Mouse (Mus musculus) midbrain, embryonic 16.5 days (tissue): ENCODE measurements around the gene Taf13. TPM values are rescaled to one million over a fixed set of nuclear protein-coding genes. Genes with fewer than 3 reads are reported as not detected.

Experiments
- ATAC-seq: fragments of 200-750 bp; cut with Nextera tagmentation; 2 replicates; pipeline ENCODE4 v1.8.0; 2017; ENCODE audit warnings: moderate TSS enrichment
- H3K27ac ChIP-seq: fragments of 300-500 bp; sonication (generic); 2 replicates; pipeline ENCODE4 v1.5.1; 2014; ENCODE audit warnings: mild to moderate bottlenecking, low read length, mixed read lengths
- H3K27me3 ChIP-seq: fragments of 300-500 bp; sonication (generic); 2 replicates; pipeline ENCODE4 v1.6.1; 2014; ENCODE audit warnings: low read depth, low read length, mixed read lengths; ENCODE audit not compliant: control insufficient read depth, insufficient read depth
- H3K36me3 ChIP-seq: fragments of 300-500 bp; sonication (generic); 2 replicates; pipeline ENCODE4 v1.6.1; 2014; ENCODE audit warnings: mild to moderate bottlenecking, low read length, moderate library complexity, mixed read lengths; ENCODE audit not compliant: control insufficient read depth, insufficient read depth
- H3K4me1 ChIP-seq: fragments of 300-500 bp; sonication (generic); 2 replicates; pipeline ENCODE4 v1.6.1; 2014; ENCODE audit warnings: mild to moderate bottlenecking, low read length, mixed read lengths; ENCODE audit not compliant: control insufficient read depth, insufficient read depth
- H3K4me2 ChIP-seq: fragments of 300-500 bp; sonication (generic); 2 replicates; pipeline ENCODE4 v1.6.1; 2014; ENCODE audit warnings: mild to moderate bottlenecking, low read length, mixed read lengths
- H3K4me3 ChIP-seq: fragments of 300-500 bp; sonication (generic); 2 replicates; pipeline ENCODE4 v1.5.1; 2014; ENCODE audit warnings: low read depth, mild to moderate bottlenecking, low read length, moderate library complexity, mixed read lengths
- H3K9ac ChIP-seq: fragments of 300-500 bp; sonication (generic); 2 replicates; pipeline ENCODE4 v1.6.1; 2014; ENCODE audit warnings: low read depth, low read length, mixed read lengths
- H3K9me3 ChIP-seq: fragments of 300-500 bp; sonication (generic); replicated peaks from 2 replicates; pipeline ENCODE4 v1.6.1; 2014; ENCODE audit warnings: mild to moderate bottlenecking, low read length, mixed read lengths; ENCODE audit not compliant: control insufficient read depth, poor library complexity, severe bottlenecking
- WGBS: fragments of 180-500 bp; shearing (Covaris S2); extraction: QIAGEN DNeasy Blood & Tissue Kit; methylation state at CpG from one replicate; pipeline ENCODE4 v1.1.7; 2014; 5-methylcytosine and 5-hydroxymethylcytosine counted together
- polyA plus RNA-seq: library from polyadenylated mRNA; unstranded; fragments of >200 nt; fragmentation: Nextera tagmentation; extraction: Ambion mirVana; gene quantifications from 2 replicates; pipeline ENCODE4 v1.2.1, GENCODE M21; 2015

Taf13 gene
- polyA plus RNA-seq, 1 experiment from 2014 or later, result 55.5 TPM

DNA sequence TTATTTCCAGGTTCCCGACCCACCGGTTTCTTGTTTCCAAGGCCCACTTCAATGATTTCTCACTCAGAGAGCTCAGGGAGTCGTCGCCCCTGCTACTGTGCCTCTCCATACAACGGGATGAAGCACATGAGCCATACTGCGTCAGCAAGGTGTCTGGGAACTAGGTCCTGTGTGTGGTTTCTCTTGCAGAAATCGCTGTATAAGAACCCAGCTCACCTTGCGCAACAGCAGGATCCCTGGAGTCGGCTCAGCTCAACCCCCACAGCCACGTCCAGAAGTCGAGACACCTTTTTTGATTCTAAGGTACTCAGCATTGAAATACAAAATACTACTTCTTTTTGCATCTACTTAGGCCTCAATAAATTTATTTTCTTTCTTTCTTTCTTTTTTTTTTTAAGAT, 29.2 kb upstream of the Taf13 start:
- Histone ChIP-seq H3K36me3 (no peaks in the 10 kb centered on the region), H3K27ac (no peak overlapping the region), H3K4me1 (peaks cover 3% of the 10 kb centered on the region; the same call in 1 of the 2 replicates), H3K4me2 (no peak overlapping the region), H3K27me3 (no peaks in the 10 kb centered on the region), H3K9me3 (no peaks in the 10 kb centered on the region), H3K4me3 (no peak overlapping the region), H3K9ac (no peak overlapping the region)
- ATAC-seq, result no peak
- 84% methylated on average over 11 of the region's 11 CpGs for WGBS

DNA sequence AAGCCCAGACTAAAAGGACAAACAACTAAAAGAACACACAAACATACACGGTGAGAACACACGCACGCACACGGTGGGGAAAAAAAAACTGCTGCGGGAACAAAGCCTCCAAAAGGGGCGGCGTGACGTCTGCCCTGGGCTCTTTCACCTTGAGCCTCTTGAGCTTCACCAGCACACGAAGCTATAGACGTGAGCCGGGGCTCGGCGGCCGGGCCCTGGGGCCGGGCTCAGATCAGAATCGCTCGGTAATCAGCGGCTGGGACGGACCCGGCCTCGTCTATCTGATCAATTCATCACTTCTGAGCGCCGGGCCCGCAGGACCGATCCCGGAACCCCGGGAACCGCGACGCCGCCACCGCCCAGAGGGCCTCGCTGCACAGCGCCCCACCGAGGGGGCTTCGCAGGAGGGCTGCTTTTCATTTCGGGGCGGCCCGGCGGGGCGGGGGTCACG, 17.4 kb upstream of the Taf13 start:
- H3K27me3 ChIP-seq, result no peaks in the 10 kb centered on the region
- peak overlapping the region; percentile 99 for H3K9ac ChIP-seq
- peaks cover 4% of the 10 kb centered on the region; the same call in 1 of the 2 replicates for H3K4me1 ChIP-seq
- no peaks in the 10 kb centered on the region for H3K9me3 ChIP-seq
- under 1% methylated on average over 42 of the region's 42 CpGs for WGBS
- peaks cover 23% of the 10 kb centered on the region for H3K36me3 ChIP-seq
- H3K4me2 ChIP-seq, result peak overlapping the region; percentile 69
- peak overlapping the region; percentile 89 for H3K4me3 ChIP-seq
- H3K27ac ChIP-seq, result peak overlapping the region; percentile 95
- ATAC-seq, result peak; percentile 77

DNA sequence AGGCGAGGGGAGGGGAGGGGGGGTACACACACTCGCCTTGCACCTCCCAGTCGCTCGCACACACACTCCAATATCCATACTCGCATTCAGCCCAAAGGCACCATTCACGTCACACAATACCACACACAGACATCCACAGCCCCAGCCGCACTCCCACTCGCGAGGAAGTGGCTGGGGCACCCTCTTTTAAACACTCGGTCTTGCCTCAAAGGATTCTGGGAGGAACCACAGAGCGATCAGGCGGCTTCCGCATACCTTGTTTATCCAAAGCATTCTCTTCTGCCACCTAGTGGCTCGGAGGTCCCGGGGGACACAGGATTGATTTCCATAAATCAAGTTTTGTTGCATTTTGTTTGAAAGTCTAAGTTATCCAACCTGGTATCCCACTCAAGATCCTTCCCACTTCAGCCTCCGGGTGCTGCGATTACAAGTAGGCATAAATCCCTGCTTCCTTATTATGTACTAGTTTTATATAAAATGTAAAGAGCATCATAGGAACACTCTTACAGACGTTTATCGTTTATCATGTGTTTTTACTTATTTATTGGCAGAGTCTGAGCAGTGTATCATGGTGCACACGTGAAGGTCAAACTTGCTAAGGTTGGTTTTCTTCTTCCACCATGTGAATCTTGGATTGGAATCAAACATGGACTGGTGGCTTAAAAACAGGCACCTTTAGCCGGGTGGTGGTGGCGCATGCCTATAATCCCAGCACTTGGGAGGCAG, 16.7 kb upstream of the Taf13 start:
- H3K4me2 ChIP-seq, result peak overlapping the region; percentile 69
- H3K9ac ChIP-seq, result peak overlapping the region; percentile 99
- peaks cover 4% of the 10 kb centered on the region; the same call in 1 of the 2 replicates for H3K4me1 ChIP-seq
- peaks cover 23% of the 10 kb centered on the region for H3K36me3 ChIP-seq
- peak overlapping the region; percentile 95 for H3K27ac ChIP-seq
- WGBS, result 17% methylated on average over 22 of the region's 22 CpGs
- peak overlapping the region; percentile 89 for H3K4me3 ChIP-seq
- peak; percentile 97 for ATAC-seq
- H3K27me3 ChIP-seq, result no peaks in the 10 kb centered on the region
- no peaks in the 10 kb centered on the region for H3K9me3 ChIP-seq

DNA sequence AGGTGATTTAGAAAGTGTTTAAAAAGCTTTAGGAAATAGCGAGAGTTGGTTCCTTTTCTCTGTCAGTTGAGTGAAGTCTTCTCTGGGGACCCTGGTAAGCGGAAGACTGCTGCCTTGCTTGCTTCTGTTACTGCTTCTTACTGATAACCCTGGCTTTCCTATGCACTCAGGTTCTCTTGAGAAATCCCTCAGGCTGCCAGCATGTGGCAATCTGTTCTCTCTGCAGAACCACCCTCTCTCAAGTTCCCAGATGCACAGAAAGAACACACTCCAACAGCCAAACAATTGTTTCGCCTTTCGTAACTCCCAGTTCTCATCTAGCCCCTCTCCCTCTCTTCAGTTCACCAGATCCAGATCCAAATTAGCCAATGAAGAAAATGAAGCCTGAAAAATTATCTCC, 13.6 kb upstream of the Taf13 start:
- no peak overlapping the region for H3K4me2 ChIP-seq

DNA sequence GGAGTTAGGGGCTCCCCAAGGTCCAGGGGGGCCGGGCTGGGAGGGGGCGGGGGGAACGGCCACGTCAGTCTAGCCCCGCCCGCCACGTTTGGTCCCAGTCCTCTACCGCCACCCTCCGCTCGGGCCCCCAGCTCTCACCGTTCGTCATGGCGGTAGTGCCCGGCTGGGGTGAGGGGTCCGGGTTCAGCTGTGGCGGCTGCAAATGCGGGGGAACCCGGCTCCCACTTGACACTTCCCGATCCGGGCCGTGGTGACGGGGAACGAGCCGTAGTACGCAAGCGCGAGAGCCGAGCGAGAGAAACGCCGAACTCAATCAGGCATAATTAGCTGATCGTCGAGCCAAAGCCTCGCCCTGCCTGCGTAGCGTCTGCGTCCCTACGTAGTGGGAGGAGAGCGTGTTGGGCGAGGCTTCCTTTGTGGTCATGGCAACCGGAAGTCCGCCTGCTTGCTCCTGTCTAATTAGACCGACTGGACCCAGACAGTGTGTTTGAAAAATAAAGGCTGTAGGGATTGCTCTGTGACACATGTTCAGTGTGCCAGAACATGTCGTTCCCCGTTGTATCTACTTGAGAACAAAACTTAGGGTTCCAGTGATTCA, 9.3 kb upstream of the Taf13 start, which contains the start of gene Tmem167b:
TSS of gene Tmem167b (minus strand) at position 334 of the 598 bp plus-strand sequence.
- under 1% methylated on average over 45 of the region's 45 CpGs for WGBS
- H3K36me3 ChIP-seq, result peaks cover 19% of the 10 kb centered on the region
- no peaks in the 10 kb centered on the region for H3K9me3 ChIP-seq
- peak within 1 kb of the TSS; percentile 88 for H3K9ac ChIP-seq
- peak within 1 kb of the TSS; percentile 88 for H3K4me3 ChIP-seq
- H3K27ac ChIP-seq, result peak within 1 kb of the TSS; percentile 95
- H3K4me2 ChIP-seq, result peak within 1 kb of the TSS; percentile 89
- ATAC-seq, result peak; percentile 98
- H3K27me3 ChIP-seq, result no peaks in the 10 kb centered on the region
- H3K4me1 ChIP-seq, result peaks cover 14% of the 10 kb centered on the region

More for the DNA sequence above, 13.6 kb upstream of the Taf13 start:
- peaks cover 15% of the 10 kb centered on the region for H3K4me1 ChIP-seq
- WGBS, result 97% methylated on average over 4 of the region's 4 CpGs
- ATAC-seq, result no peak
- no peak overlapping the region for H3K4me3 ChIP-seq
- no peak overlapping the region for H3K9ac ChIP-seq
- H3K27ac ChIP-seq, result no peak overlapping the region
- H3K36me3 ChIP-seq, result peaks cover 26% of the 10 kb centered on the region
- H3K9me3 ChIP-seq, result no peaks in the 10 kb centered on the region
- H3K27me3 ChIP-seq, result no peaks in the 10 kb centered on the region

DNA sequence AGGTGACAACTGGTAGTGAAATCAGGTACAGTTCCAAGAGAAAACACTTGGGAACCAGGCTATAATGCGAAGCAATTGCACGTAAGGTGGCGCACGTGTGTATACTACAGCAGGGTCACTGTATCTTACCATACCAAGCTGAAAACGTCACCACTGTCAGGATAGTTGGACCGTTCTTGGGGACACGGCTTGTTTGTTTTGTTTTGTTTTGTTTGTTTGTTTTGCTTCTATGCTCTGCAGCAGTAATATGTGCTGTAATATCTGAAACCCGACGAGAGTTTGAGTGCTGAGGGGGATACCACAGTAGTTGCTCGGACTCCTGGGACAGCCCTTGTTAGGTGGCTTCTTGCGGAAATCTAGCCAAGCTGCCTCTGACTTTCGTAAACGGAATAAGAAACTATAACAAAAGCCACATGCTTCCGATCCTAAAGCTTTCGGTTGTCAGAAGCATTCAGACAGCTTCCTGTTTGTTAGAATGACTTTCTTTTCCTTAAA, 8.7 kb upstream of the Taf13 start:
- Histone ChIP-seq H3K9ac (peak overlapping the region; percentile 55), H3K4me3 (peak overlapping the region; percentile 88), H3K27ac (peak overlapping the region; percentile 95), H3K27me3 (no peaks in the 10 kb centered on the region), H3K9me3 (no peaks in the 10 kb centered on the region), H3K36me3 (peaks cover 15% of the 10 kb centered on the region), H3K4me2 (peak overlapping the region; percentile 89), H3K4me1 (peaks cover 14% of the 10 kb centered on the region)
- WGBS, result 12% methylated on average over 15 of the region's 15 CpGs
- ATAC-seq, result peak; percentile 85

DNA sequence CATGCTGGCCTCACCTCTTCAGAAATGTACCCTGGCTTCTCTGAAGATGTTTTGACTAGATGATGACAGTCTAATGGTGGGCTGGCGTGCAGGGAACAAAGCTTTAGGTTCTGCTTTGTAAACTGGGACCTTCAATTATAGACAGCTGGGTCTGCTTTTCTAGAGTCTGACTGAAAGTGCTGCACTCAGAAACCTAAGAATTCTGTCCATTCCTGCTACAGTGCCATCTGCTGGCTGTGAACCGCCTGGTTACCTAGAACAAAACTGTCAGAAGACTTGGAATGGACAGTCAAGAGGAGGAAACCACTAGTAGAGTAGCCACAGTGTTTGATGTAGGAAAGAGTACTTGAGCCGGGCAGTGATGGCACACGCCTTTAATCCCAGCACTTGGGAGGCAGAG, 8.2 kb upstream of the Taf13 start:
- peaks cover 14% of the 10 kb centered on the region for H3K4me1 ChIP-seq
- no peaks in the 10 kb centered on the region for H3K9me3 ChIP-seq
- peaks cover 11% of the 10 kb centered on the region for H3K36me3 ChIP-seq
- peak overlapping the region; percentile 88 for H3K4me3 ChIP-seq
- peak overlapping the region; percentile 95 for H3K27ac ChIP-seq
- peak; percentile 12; the same call in 1 of the 2 replicates for ATAC-seq
- peak overlapping the region; percentile 55; the same call in 1 of the 2 replicates for H3K9ac ChIP-seq
- H3K27me3 ChIP-seq, result no peaks in the 10 kb centered on the region
- H3K4me2 ChIP-seq, result peak overlapping the region; percentile 89
- 3% methylated on average over 4 of the region's 4 CpGs for WGBS

DNA sequence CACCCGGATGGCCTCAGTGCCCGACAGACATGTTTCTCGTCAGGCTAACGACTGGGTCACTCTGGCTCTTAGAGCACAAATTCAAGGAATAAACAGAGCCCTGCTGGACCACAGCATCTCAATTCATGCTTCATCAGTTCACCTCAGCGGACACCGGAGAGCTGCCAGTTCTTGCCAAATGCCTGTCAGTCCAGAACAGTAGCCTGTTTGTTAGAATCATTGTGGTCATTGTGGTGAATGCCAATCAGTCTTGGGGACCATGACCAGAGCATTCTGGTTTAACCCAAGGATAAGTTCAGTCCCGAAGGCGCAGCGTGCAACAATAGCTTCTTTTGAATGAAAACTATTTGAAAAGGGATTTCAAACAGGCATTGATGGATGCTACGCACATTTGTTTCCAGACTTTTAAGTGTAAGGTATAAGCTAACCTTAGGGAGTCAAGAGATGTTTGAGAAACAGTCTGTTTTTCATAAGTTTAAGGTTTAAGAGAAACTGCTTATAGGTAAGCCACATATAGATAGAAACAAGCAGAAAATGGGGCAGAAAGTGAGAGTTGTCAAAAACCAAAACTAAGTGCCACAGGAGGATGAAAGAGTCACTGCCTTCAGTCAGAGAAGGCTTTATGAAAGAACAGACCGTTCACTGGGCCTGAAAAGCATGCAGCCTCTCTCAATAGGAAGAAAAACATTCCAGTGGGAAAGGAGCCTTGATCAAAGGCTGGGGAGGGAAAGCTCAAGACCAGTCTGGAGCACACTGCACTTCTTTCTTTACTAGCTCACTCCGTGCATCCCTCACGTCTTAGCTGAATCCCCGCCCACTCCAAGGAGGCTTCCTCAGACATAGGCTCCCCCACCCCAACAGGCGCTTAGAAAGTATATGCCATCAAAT, 3.3 kb upstream of the Taf13 start:
- Histone ChIP-seq H3K4me1 (peaks cover 12% of the 10 kb centered on the region), H3K36me3 (no peaks in the 10 kb centered on the region), H3K4me3 (no peak overlapping the region), H3K4me2 (no peak overlapping the region), H3K9ac (no peak overlapping the region), H3K27ac (peak overlapping the region; percentile 10; the same call in 1 of the 2 replicates), H3K9me3 (no peaks in the 10 kb centered on the region), H3K27me3 (no peaks in the 10 kb centered on the region)
- ATAC-seq, result no peak
- 7% methylated on average over 15 of the region's 15 CpGs for WGBS
